Mouse (Mus musculus): Measurements from ENCODE around the gene Tmem229b. TPM values are rescaled to one million over a fixed set of nuclear protein-coding genes. Genes with fewer than 3 reads are reported as not detected.
"Not testable (repeated sequence)": the region's sequence is repeated elsewhere in the genome, so short reads cannot be mapped to it uniquely, and the experiment has no call there.

The Tmem229b gene
- polyA plus RNA-seq, 1 experiment from 2014 or later: 3.7 TPM

- no peaks in the 10 kb centered on the region for H3K9me3 ChIP-seq (replicated peaks; ENCODE audit: control insufficient read depth, low read length)
Measured at GRCm38 (mm10) chr12:78977078-78977477, 30.3 kb downstream of the Tmem229b start.

GRCm38 (mm10) chr12:78975836-78976235 is 31.6 kb downstream of the Tmem229b start:
- Histone ChIP-seq H3K27me3 (ENCODE audit: control insufficient read depth, insufficient read depth, low read depth, low read length) (no peaks in the 10 kb centered on the region), H3K9me3 (replicated peaks; ENCODE audit: control insufficient read depth, low read length) (no peaks in the 10 kb centered on the region), H3K4me3 (ENCODE audit: low read depth, low read length) (no peak overlapping the region), H3K4me1 (ENCODE audit: control insufficient read depth, low read depth, low read length) (no peaks in the 10 kb centered on the region), H3K4me2 (ENCODE audit: low read depth, low read length) (no peak overlapping the region), H3K9ac (ENCODE audit: low read depth, low read length) (no peak overlapping the region), H3K27ac (ENCODE audit: low read length) (no peak overlapping the region), H3K36me3 (ENCODE audit: control insufficient read depth, insufficient read depth) (no peaks in the 10 kb centered on the region)
- 63% methylated on average over 4 of the region's 4 CpGs for WGBS (ENCODE audit: insufficient replicate concordance)
- ATAC-seq (ENCODE audit: low read depth): no peak

More at GRCm38 (mm10) chr12:78977078-78977477, 30.3 kb downstream of the Tmem229b start:
- Histone ChIP-seq H3K9ac (ENCODE audit: low read depth, low read length) (no peak overlapping the region), H3K27ac (ENCODE audit: low read length) (no peak overlapping the region), H3K4me2 (ENCODE audit: low read depth, low read length) (no peak overlapping the region), H3K4me3 (ENCODE audit: low read depth, low read length) (no peak overlapping the region), H3K36me3 (ENCODE audit: control insufficient read depth, insufficient read depth) (no peaks in the 10 kb centered on the region), H3K27me3 (ENCODE audit: control insufficient read depth, insufficient read depth, low read depth, low read length) (no peaks in the 10 kb centered on the region), H3K4me1 (ENCODE audit: control insufficient read depth, low read depth, low read length) (no peaks in the 10 kb centered on the region)
- ATAC-seq (ENCODE audit: low read depth): no peak
- 47% methylated on average over 4 of the region's 4 CpGs for WGBS (ENCODE audit: insufficient replicate concordance)

GRCm38 (mm10) chr12:78974767-78975166 is 32.7 kb downstream of the Tmem229b start:
- Histone ChIP-seq H3K27me3 (ENCODE audit: control insufficient read depth, insufficient read depth, low read depth, low read length) (no peaks in the 10 kb centered on the region), H3K9me3 (replicated peaks; ENCODE audit: control insufficient read depth, low read length) (no peaks in the 10 kb centered on the region), H3K4me2 (ENCODE audit: low read depth, low read length) (no peak overlapping the region), H3K36me3 (ENCODE audit: control insufficient read depth, insufficient read depth) (no peaks in the 10 kb centered on the region), H3K4me1 (ENCODE audit: control insufficient read depth, low read depth, low read length) (no peaks in the 10 kb centered on the region), H3K27ac (ENCODE audit: low read length) (no peak overlapping the region), H3K4me3 (ENCODE audit: low read depth, low read length) (no peak overlapping the region), H3K9ac (ENCODE audit: low read depth, low read length) (no peak overlapping the region)
- 79% methylated on average over 5 of the region's 5 CpGs for WGBS (ENCODE audit: insufficient replicate concordance)
- ATAC-seq (ENCODE audit: low read depth): no peak

- no peak for ATAC-seq (ENCODE audit: low read depth)
- no peaks in the 10 kb centered on the region for H3K4me1 ChIP-seq (ENCODE audit: control insufficient read depth, low read depth, low read length)
- no peaks in the 10 kb centered on the region for H3K36me3 ChIP-seq (ENCODE audit: control insufficient read depth, insufficient read depth)
- H3K27me3 ChIP-seq (ENCODE audit: control insufficient read depth, insufficient read depth, low read depth, low read length): no peaks in the 10 kb centered on the region
- 57% methylated on average over 2 of the region's 2 CpGs for WGBS (ENCODE audit: insufficient replicate concordance)
- no peak overlapping the region for H3K4me3 ChIP-seq (ENCODE audit: low read depth, low read length)
- H3K4me2 ChIP-seq (ENCODE audit: low read depth, low read length): no peak overlapping the region
- no peak overlapping the region for H3K27ac ChIP-seq (ENCODE audit: low read length)
- no peaks in the 10 kb centered on the region for H3K9me3 ChIP-seq (replicated peaks; ENCODE audit: control insufficient read depth, low read length)
- H3K9ac ChIP-seq (ENCODE audit: low read depth, low read length): no peak overlapping the region
Measured at GRCm38 (mm10) chr12:78973779-78974178, 33.6 kb downstream of the Tmem229b start.

GRCm38 (mm10) chr12:78971649-78972048 is 35.8 kb downstream of the Tmem229b start:
- no peaks in the 10 kb centered on the region for H3K4me1 ChIP-seq (ENCODE audit: control insufficient read depth, low read depth, low read length)
- 78% methylated on average over 2 of the region's 2 CpGs for WGBS (ENCODE audit: insufficient replicate concordance)
- no peak overlapping the region for H3K4me3 ChIP-seq (ENCODE audit: low read depth, low read length)
- H3K27me3 ChIP-seq (ENCODE audit: control insufficient read depth, insufficient read depth, low read depth, low read length): no peaks in the 10 kb centered on the region
- H3K4me2 ChIP-seq (ENCODE audit: low read depth, low read length): no peak overlapping the region
- H3K9ac ChIP-seq (ENCODE audit: low read depth, low read length): no peak overlapping the region
- no peaks in the 10 kb centered on the region for H3K9me3 ChIP-seq (replicated peaks; ENCODE audit: control insufficient read depth, low read length)
- no peak overlapping the region for H3K27ac ChIP-seq (ENCODE audit: low read length)
- no peak for ATAC-seq (ENCODE audit: low read depth)
- no peaks in the 10 kb centered on the region for H3K36me3 ChIP-seq (ENCODE audit: control insufficient read depth, insufficient read depth)

- Histone ChIP-seq H3K9ac (ENCODE audit: low read depth, low read length) (no peak overlapping the region), H3K4me2 (ENCODE audit: low read depth, low read length) (no peak overlapping the region), H3K27me3 (ENCODE audit: control insufficient read depth, insufficient read depth, low read depth, low read length) (no peaks in the 10 kb centered on the region), H3K27ac (ENCODE audit: low read length) (no peak overlapping the region), H3K9me3 (replicated peaks; ENCODE audit: control insufficient read depth, low read length) (no peaks in the 10 kb centered on the region), H3K36me3 (ENCODE audit: control insufficient read depth, insufficient read depth) (no peaks in the 10 kb centered on the region), H3K4me3 (ENCODE audit: low read depth, low read length) (no peak overlapping the region), H3K4me1 (ENCODE audit: control insufficient read depth, low read depth, low read length) (no peaks in the 10 kb centered on the region)
- 68% methylated on average over 7 of the region's 7 CpGs for WGBS (ENCODE audit: insufficient replicate concordance)
- ATAC-seq (ENCODE audit: low read depth): no peak
Measured at GRCm38 (mm10) chr12:78970725-78971124, 36.7 kb downstream of the Tmem229b start.

GRCm38 (mm10) chr12:78964496-78964895 is 42.9 kb downstream of the Tmem229b start:
- not testable (repeated sequence) for H3K4me2 ChIP-seq (ENCODE audit: low read depth, low read length); H3K36me3 ChIP-seq (ENCODE audit: control insufficient read depth, insufficient read depth); ATAC-seq (ENCODE audit: low read depth); H3K27ac ChIP-seq (ENCODE audit: low read length); H3K9ac ChIP-seq (ENCODE audit: low read depth, low read length); H3K9me3 ChIP-seq (replicated peaks; ENCODE audit: control insufficient read depth, low read length); H3K27me3 ChIP-seq (ENCODE audit: control insufficient read depth, insufficient read depth, low read depth, low read length); H3K4me3 ChIP-seq (ENCODE audit: low read depth, low read length); H3K4me1 ChIP-seq (ENCODE audit: control insufficient read depth, low read depth, low read length)
- 82% methylated on average over 10 of the region's 11 CpGs for WGBS (ENCODE audit: insufficient replicate concordance)

GRCm38 (mm10) chr12:78956405-78956804 is 51.0 kb downstream of the Tmem229b start:
- no peak overlapping the region for H3K4me3 ChIP-seq (ENCODE audit: low read depth, low read length)
- H3K4me2 ChIP-seq (ENCODE audit: low read depth, low read length): no peak overlapping the region
- no peak overlapping the region for H3K27ac ChIP-seq (ENCODE audit: low read length)
- no peak overlapping the region for H3K9ac ChIP-seq (ENCODE audit: low read depth, low read length)
- no peaks in the 10 kb centered on the region; the same call in 1 of the 2 replicates for H3K9me3 ChIP-seq (replicated peaks; ENCODE audit: control insufficient read depth, low read length)
- H3K27me3 ChIP-seq (ENCODE audit: control insufficient read depth, insufficient read depth, low read depth, low read length): no peaks in the 10 kb centered on the region
- H3K36me3 ChIP-seq (ENCODE audit: control insufficient read depth, insufficient read depth): no peaks in the 10 kb centered on the region
- 58% methylated on average over 4 of the region's 4 CpGs for WGBS (ENCODE audit: insufficient replicate concordance)
- H3K4me1 ChIP-seq (ENCODE audit: control insufficient read depth, low read depth, low read length): no peaks in the 10 kb centered on the region
- no peak for ATAC-seq (ENCODE audit: low read depth)

- no peaks in the 10 kb centered on the region for H3K36me3 ChIP-seq (ENCODE audit: control insufficient read depth, insufficient read depth)
- ATAC-seq (ENCODE audit: low read depth): no peak
- H3K4me2 ChIP-seq (ENCODE audit: low read depth, low read length): no peak overlapping the region
- WGBS (ENCODE audit: insufficient replicate concordance): 50% methylated on average over 3 of the region's 3 CpGs
- no peak overlapping the region for H3K9ac ChIP-seq (ENCODE audit: low read depth, low read length)
- H3K27me3 ChIP-seq (ENCODE audit: control insufficient read depth, insufficient read depth, low read depth, low read length): no peaks in the 10 kb centered on the region; the same call in 1 of the 2 replicates
- H3K4me3 ChIP-seq (ENCODE audit: low read depth, low read length): no peak overlapping the region
- H3K4me1 ChIP-seq (ENCODE audit: control insufficient read depth, low read depth, low read length): no peaks in the 10 kb centered on the region
- H3K9me3 ChIP-seq (replicated peaks; ENCODE audit: control insufficient read depth, low read length): no peaks in the 10 kb centered on the region; the same call in 1 of the 2 replicates
- H3K27ac ChIP-seq (ENCODE audit: low read length): no peak overlapping the region
Measured at GRCm38 (mm10) chr12:78952484-78952883, 54.9 kb downstream of the Tmem229b start.
